Mouse (Mus musculus) myocyte (in vitro differentiated cells): ENCODE results near the gene Omt2b.

Experiments used
- CEBPB ChIP-seq: IDR thresholded peaks from 2 replicates; pipeline ENCODE4 v1.6.1; 2011; ENCODE audit warnings: mild to moderate bottlenecking, moderate library complexity; ENCODE audit not compliant: poor library complexity, insufficient read depth, severe bottlenecking
- E2F4 ChIP-seq: IDR thresholded peaks from one replicate; pipeline ENCODE4 v1.6.1; 2011; ENCODE audit warnings: mild to moderate bottlenecking, control low read depth, moderate library complexity; ENCODE audit not compliant: insufficient read depth
- MAX ChIP-seq: IDR thresholded peaks from one replicate; pipeline ENCODE4 v1.6.1; 2011; ENCODE audit warnings: low read depth, mild to moderate bottlenecking, control low read depth
- MYOD1 ChIP-seq, 3 experiments: IDR thresholded peaks; one replicate each; pipeline ENCODE4 v1.6.1; 2011; ENCODE audit warnings: control low read depth in 2 of 3, low read depth in 2 of 3, mild to moderate bottlenecking in 2 of 3, moderate library complexity in 1 of 3; ENCODE audit not compliant: insufficient read length in 2 of 3, control insufficient read depth in 1 of 3
- MYOG ChIP-seq, 3 experiments: IDR thresholded peaks; one replicate each; pipeline ENCODE4 v1.6.1; 2011; ENCODE audit warnings: control low read depth in 2 of 3, low read depth in 2 of 3, mild to moderate bottlenecking in 2 of 3; ENCODE audit not compliant: insufficient read length in 2 of 3, control insufficient read depth in 1 of 3, insufficient read depth in 1 of 3
- POLR2A ChIP-seq: IDR thresholded peaks from one replicate; pipeline ENCODE4 v1.6.1; 2011; ENCODE audit warnings: low read depth, mild to moderate bottlenecking, control low read depth, moderate library complexity; ENCODE audit not compliant: insufficient read length
- POLR2AphosphoS2 ChIP-seq: IDR thresholded peaks from one replicate; pipeline ENCODE4 v1.6.1; 2011; ENCODE audit warnings: low read depth, control low read depth; ENCODE audit not compliant: insufficient read length
- REST ChIP-seq: IDR thresholded peaks from one replicate; pipeline ENCODE4 v1.6.1; 2011; ENCODE audit warnings: mild to moderate bottlenecking, control low read depth, moderate library complexity; ENCODE audit not compliant: insufficient read depth, insufficient read length
- SRF ChIP-seq: IDR thresholded peaks from one replicate; pipeline ENCODE4 v1.6.1; 2011; ENCODE audit warnings: low read depth; ENCODE audit not compliant: control insufficient read depth, insufficient read length
- TCF12 ChIP-seq: IDR thresholded peaks from one replicate; pipeline ENCODE4 v1.6.1; 2011; ENCODE audit warnings: mild to moderate bottlenecking, control low read depth; ENCODE audit not compliant: poor library complexity, insufficient read depth, severe bottlenecking
- TCF3 ChIP-seq: IDR thresholded peaks from one replicate; pipeline ENCODE4 v1.6.1; 2011; ENCODE audit warnings: low read depth, control low read depth; ENCODE audit not compliant: insufficient read length
- USF1 ChIP-seq: IDR thresholded peaks from one replicate; pipeline ENCODE4 v1.6.1; 2011; ENCODE audit warnings: low read depth, mild to moderate bottlenecking, control low read depth, moderate library complexity

GRCm38 (mm10) chr9:78360484-78360872 lies 33.1 kb downstream of the Omt2b start:
- TF ChIP-seq MAX = no peak
- TF ChIP-seq TCF12 = no peak
- no peak for TF ChIP-seq POLR2A
- no peak for TF ChIP-seq USF1
- no peak for TF ChIP-seq MYOG (IDR thresholded peaks at IDR 0.05; ENCODE audit: control insufficient read depth in 1 of 3, insufficient read depth in 1 of 3, insufficient read length in 2 of 3, low read depth in 2 of 3)
- TF ChIP-seq MYOD1 (IDR thresholded peaks at IDR 0.05; ENCODE audit: control insufficient read depth in 1 of 3, insufficient read length in 2 of 3, low read depth in 2 of 3) = no peak
- no peak for TF ChIP-seq TCF3
- no peak for TF ChIP-seq SRF
- no peak for TF ChIP-seq CEBPB
- no peak for TF ChIP-seq REST
- no peak for TF ChIP-seq E2F4
- no peak for TF ChIP-seq POLR2AphosphoS2
